Mouse (Mus musculus) embryonic fibroblast, embryonic 13.5 days (primary cell): ENCODE data around the gene Clmn.

ENCODE experiments used
- CTCF ChIP-seq: IDR thresholded peaks from 2 replicates; pipeline ENCODE4 v1.5.1; 2011; ENCODE audit warnings: mild to moderate bottlenecking, control low read depth, low read length, moderate library complexity, borderline replicate concordance; ENCODE audit not compliant: insufficient read depth
- POLR2A ChIP-seq: IDR thresholded peaks from 2 replicates; pipeline ENCODE4 v1.6.1; 2011; ENCODE audit warnings: low read depth, mild to moderate bottlenecking, control low read depth, low read length, moderate library complexity

DNA sequence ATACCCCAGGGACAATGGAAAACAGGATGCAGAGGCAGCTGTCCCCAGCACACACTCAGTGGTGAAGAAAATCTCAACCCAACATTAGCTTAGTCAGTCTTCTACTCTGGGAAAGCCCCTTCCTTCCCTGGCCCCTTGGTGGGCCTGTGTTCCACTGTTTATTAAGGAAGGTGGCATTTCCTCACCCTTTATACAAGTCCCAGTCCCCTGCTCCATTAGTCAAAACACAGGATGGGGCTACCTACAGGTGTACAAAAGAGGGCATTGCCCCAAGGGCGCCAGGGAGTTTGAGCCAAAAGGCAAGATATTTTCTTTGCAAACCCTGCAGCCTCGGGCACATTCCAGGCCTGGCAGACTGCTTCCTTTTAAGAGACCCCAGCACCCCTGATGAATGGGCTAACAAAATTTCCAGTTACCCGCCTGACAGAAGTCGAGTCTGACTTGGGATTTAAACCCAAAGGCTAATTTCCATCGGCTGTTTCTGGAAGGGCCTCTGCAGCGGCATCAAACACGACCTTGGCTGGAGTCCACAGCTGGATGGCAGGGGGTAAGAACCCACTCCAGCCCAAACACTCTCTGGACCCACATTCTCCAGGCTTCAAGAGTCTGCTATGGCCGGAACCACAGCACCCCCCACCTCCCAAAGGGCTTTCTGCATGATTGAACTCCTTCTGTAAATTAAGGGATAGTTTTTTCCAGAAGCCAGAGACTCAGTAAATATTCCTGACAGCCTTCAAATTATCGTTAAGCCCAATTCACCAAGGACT lies 63.2 kb downstream of the Clmn start:
- TF ChIP-seq CTCF (no peak), POLR2A (no peak)
